ENCODE assay signal across 15 mouse cellular contexts in the genomic region with DNA sequence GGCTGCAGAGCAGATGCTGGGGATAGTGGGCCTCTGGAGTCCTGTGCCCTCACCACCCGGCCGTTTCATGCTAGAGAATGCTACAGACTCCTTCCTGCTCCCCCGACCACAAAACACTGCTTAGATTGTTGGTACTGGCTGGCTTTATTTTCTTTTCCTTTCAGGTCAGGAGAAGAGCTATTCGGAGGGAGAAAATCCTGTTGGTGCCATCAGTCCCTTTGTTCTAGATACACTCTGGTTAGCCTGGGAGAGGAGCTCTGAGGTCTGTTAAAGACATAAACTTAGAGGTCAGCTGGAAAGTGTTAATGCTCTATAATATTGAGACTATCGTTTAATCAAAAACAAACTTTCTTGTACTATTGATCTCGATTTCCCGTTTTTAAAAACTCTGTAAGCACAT. TPM values are rescaled to one million over a fixed set of nuclear protein-coding genes. Genes with fewer than 3 reads are reported as not detected.
A peak's percentile ranks its signal among the peaks of the same experiment; 100 is the strongest.
DNase-seq lines count a peak whose midpoint lies in the region; ATAC-seq and TF ChIP-seq lines count a peak whose summit lies in the region.
"Had no signal": no experiment of that assay in that cellular context is flagged by ENCODE, and none has a peak within 500 bp of the region (broad histone marks: within the 10 kb centered on the region; RNA-seq: fewer than 3 reads in every experiment).

No protein-coding gene starts in this region.

- peaks cover 58% of the 10 kb centered on the region for H3K4me1 ChIP-seq in forebrain, embryonic 10.5 days
- peaks cover 34% of the 10 kb centered on the region for H3K4me1 ChIP-seq in hindbrain, embryonic 16.5 days (ENCODE audit: control insufficient read depth, insufficient read depth, low read depth, low read length)
- peaks cover 8% of the 10 kb centered on the region for H3K4me1 ChIP-seq in midbrain, postnatal 0 days (ENCODE audit: insufficient read depth, low read length)

- TF ChIP-seq CTCF in midbrain, postnatal 0 days (IDR thresholded peaks at IDR 0.05), result no peak

- no peak overlapping the region for H3K4me2 ChIP-seq in hindbrain, embryonic 16.5 days (ENCODE audit: low read length)
- H3K4me2 ChIP-seq in midbrain, postnatal 0 days (ENCODE audit: low read depth, low read length, poor library complexity, severe bottlenecking), result peak overlapping the region; percentile 25; the same call in 1 of the 2 replicates
- H3K4me2 ChIP-seq: embryonic facial prominence, embryonic 15.5 days had no signal

- no peak for ATAC-seq in hindbrain, embryonic 16.5 days
- ATAC-seq in midbrain, postnatal 0 days (ENCODE audit: low FRiP score), result no peak
- ATAC-seq in inflammation-experienced regulatory T-cells, adult 6 months, result no peak
- ATAC-seq: activated CD4-positive, CD25-positive, alpha-beta regulatory T cell, adult 4 months had no signal

- peak overlapping the region; percentile 42; the same call in 1 of the 2 replicates for H3K9ac ChIP-seq in hindbrain, embryonic 16.5 days (ENCODE audit: low read depth, low read length)
- no peak overlapping the region for H3K9ac ChIP-seq in midbrain, postnatal 0 days (replicated peaks; ENCODE audit: low read length, poor library complexity, severe bottlenecking)
- H3K9ac ChIP-seq: embryonic facial prominence, embryonic 15.5 days had no signal

- H3K27me3 ChIP-seq in forebrain, embryonic 10.5 days (ENCODE audit: poor library complexity, severe bottlenecking), result no peaks in the 10 kb centered on the region
- no peaks in the 10 kb centered on the region for H3K27me3 ChIP-seq in hindbrain, embryonic 16.5 days (replicated peaks; ENCODE audit: control insufficient read depth, insufficient read depth, low read length)
- H3K27me3 ChIP-seq in midbrain, postnatal 0 days (ENCODE audit: insufficient read depth, low read length), result no peaks in the 10 kb centered on the region
- H3K27me3 ChIP-seq: embryonic facial prominence, embryonic 15.5 days had no signal

- H3K9me3 ChIP-seq in forebrain, embryonic 10.5 days, result no peaks in the 10 kb centered on the region
- H3K9me3 ChIP-seq in hindbrain, embryonic 16.5 days (ENCODE audit: control insufficient read depth, low read length), result no peaks in the 10 kb centered on the region
- H3K9me3 ChIP-seq in midbrain, postnatal 0 days (ENCODE audit: low read length), result no peaks in the 10 kb centered on the region
- H3K9me3 ChIP-seq: embryonic facial prominence, embryonic 15.5 days had no signal

- peak overlapping the region; percentile 33; the same call in 1 of the 2 replicates for H3K4me3 ChIP-seq in forebrain, embryonic 10.5 days
- H3K4me3 ChIP-seq in hindbrain, embryonic 16.5 days (ENCODE audit: low read length), result no peak overlapping the region
- no peak overlapping the region for H3K4me3 ChIP-seq in midbrain, postnatal 0 days (ENCODE audit: low read depth, low read length)
- H3K4me3 ChIP-seq: embryonic facial prominence, embryonic 15.5 days had no signal

- peaks cover 15% of the 10 kb centered on the region for H3K36me3 ChIP-seq in forebrain, embryonic 10.5 days (replicated peaks)
- H3K36me3 ChIP-seq in hindbrain, embryonic 16.5 days (ENCODE audit: control insufficient read depth, insufficient read depth, low read length), result no peaks in the 10 kb centered on the region
- H3K36me3 ChIP-seq in midbrain, postnatal 0 days (ENCODE audit: insufficient read depth, low read length), result no peaks in the 10 kb centered on the region
- H3K36me3 ChIP-seq: embryonic facial prominence, embryonic 15.5 days had no signal

- DNase-seq in embryo, embryonic 9.5 days (ENCODE audit: extremely low spot score), result peak; percentile 15
- no peak for DNase-seq in forebrain, embryonic 10.5 days (ENCODE audit: extremely low spot score, low spot score)
- DNase-seq in midbrain, postnatal 0 days (ENCODE audit: low spot score), result no peak
- no peak for DNase-seq in MN1 (ENCODE audit: low spot score)
- no peak for DNase-seq in testis, postnatal 14 days (ENCODE audit: low spot score)
- DNase-seq: gastrocnemius, postnatal 10 days; lung, postnatal 36 days had no signal

- 28% methylated on average over 7 of the region's 7 CpGs for WGBS in forebrain, embryonic 10.5 days
- 32% methylated on average over 7 of the region's 7 CpGs for WGBS in hindbrain, embryonic 16.5 days
- 21% methylated on average over 7 of the region's 7 CpGs for WGBS in midbrain, postnatal 0 days

- peak overlapping the region; percentile 83 for H3K27ac ChIP-seq in forebrain, embryonic 10.5 days
- no peak overlapping the region for H3K27ac ChIP-seq in hindbrain, embryonic 16.5 days (ENCODE audit: low read depth, low read length)
- peak overlapping the region; percentile 34; the same call in 1 of the 2 replicates for H3K27ac ChIP-seq in midbrain, postnatal 0 days (ENCODE audit: low read depth, low read length)
- H3K27ac ChIP-seq: embryonic facial prominence, embryonic 15.5 days had no signal

RNA-seq across cellular contexts. Expression of gene Rcbtb1, which starts 4.5 kb away (rescaled TPM):
- 121 and 127 TPM in 2 replicates for polyA plus RNA-seq in forebrain, embryonic 10.5 days (2016; fragmentation: Nextera tagmentation; extraction: Ambion mirVana)
- 38.9 and 44.7 TPM in 2 replicates for polyA plus RNA-seq in hindbrain, embryonic 16.5 days (2015; fragmentation: Nextera tagmentation; extraction: Ambion mirVana)
- 32.1 and 41.4 TPM in 2 replicates for total RNA-seq in midbrain, postnatal 0 days (2014; rRNA removed)
- polyA plus RNA-seq in midbrain, postnatal 0 days (2015; fragmentation: Nextera tagmentation; extraction: Ambion mirVana), result 29.2 and 32.2 TPM in 2 replicates
- 10 to 100 TPM; 17.5 to 25.0 (median 24.1) TPM for polyA plus RNA-seq in inflammation-experienced regulatory T-cells, adult 6 months (2017; shearing (Covaris generic))

RNA-seq across cellular contexts. Expression of gene Gm5142, which starts 26.9 kb away (rescaled TPM):
- not detected in 2 replicates for polyA plus RNA-seq in forebrain, embryonic 10.5 days (2016; fragmentation: Nextera tagmentation; extraction: Ambion mirVana)
- polyA plus RNA-seq in hindbrain, embryonic 16.5 days (2015; fragmentation: Nextera tagmentation; extraction: Ambion mirVana), result not detected in 2 replicates
- total RNA-seq in midbrain, postnatal 0 days (2014; rRNA removed), result not detected in 2 replicates
- not detected in 2 replicates for polyA plus RNA-seq in midbrain, postnatal 0 days (2015; fragmentation: Nextera tagmentation; extraction: Ambion mirVana)
- polyA plus RNA-seq in inflammation-experienced regulatory T-cells, adult 6 months (2017; shearing (Covaris generic)), result not detected
- total RNA-seq: ES-E14; gastrocnemius, postnatal 10 days had no signal
- polyA plus RNA-seq: activated CD4-positive, CD25-positive, alpha-beta regulatory T cell, adult 4 months; embryonic facial prominence, embryonic 15.5 days; heart, postnatal 0 days; kidney, embryonic 16.5 days; small intestine, adult 2 months had no signal

RNA-seq across cellular contexts. Expression of gene Gm6904, which starts 54.6 kb away (rescaled TPM):
- not detected in 2 replicates for polyA plus RNA-seq in forebrain, embryonic 10.5 days (2016; fragmentation: Nextera tagmentation; extraction: Ambion mirVana)
- polyA plus RNA-seq in hindbrain, embryonic 16.5 days (2015; fragmentation: Nextera tagmentation; extraction: Ambion mirVana), result 0.24 TPM in 1 of 2 replicates, not detected in the other
- 0.76 TPM in 1 of 2 replicates, not detected in the other for total RNA-seq in midbrain, postnatal 0 days (2014; rRNA removed)
- not detected in 2 replicates for polyA plus RNA-seq in midbrain, postnatal 0 days (2015; fragmentation: Nextera tagmentation; extraction: Ambion mirVana)
- polyA plus RNA-seq in inflammation-experienced regulatory T-cells, adult 6 months (2017; shearing (Covaris generic)), result 10 to 100 TPM; 13.8 to 14.7 (median 13.9) TPM
- total RNA-seq: ES-E14; gastrocnemius, postnatal 10 days had no signal
- polyA plus RNA-seq: embryonic facial prominence, embryonic 15.5 days; heart, postnatal 0 days; kidney, embryonic 16.5 days; small intestine, adult 2 months had no signal

Comparison
In these comparisons a context has a peak if more than half of its experiments do, and no peak if none do; other contexts are left out.
1. RNA of gene Gm6904, which starts 54.6 kb away (polyA plus RNA-seq): 13.8 to 14.7 TPM in inflammation-experienced regulatory T-cells, adult 6 months; not detected in forebrain, embryonic 10.5 days, 0.24 TPM in hindbrain, embryonic 16.5 days and not detected in midbrain, postnatal 0 days; every median in the first group is over 10 times any median in the second.